Mouse (Mus musculus): ENCODE results near the gene Vps50.

DNA sequence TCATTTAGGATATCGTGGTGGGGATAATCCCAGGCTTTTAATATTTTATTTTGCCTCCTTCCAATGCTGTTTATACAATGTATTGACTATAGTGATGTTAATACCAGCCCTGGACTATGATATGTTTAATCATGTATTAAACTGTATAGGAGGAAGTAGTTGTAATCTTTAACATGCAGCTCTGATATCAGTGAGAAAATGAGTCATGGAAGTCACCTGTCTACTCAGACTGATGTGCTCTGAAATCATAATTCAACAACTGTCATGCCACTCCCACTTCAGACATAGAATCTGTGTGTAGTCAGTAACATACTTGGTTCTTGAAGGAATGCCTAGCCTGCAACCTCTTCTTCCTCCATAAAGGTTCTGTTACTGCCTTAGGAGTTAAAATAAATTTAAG, 29.6 kb upstream of the Vps50 start:
- no peak for TF ChIP-seq CTCF (conservative IDR thresholded peaks at IDR 0.05; ENCODE audit: low read length)
- TF ChIP-seq NANOG (IDR thresholded peaks at IDR 0.05; ENCODE audit: borderline replicate concordance, low read length) = no peak
- TF ChIP-seq POU5F1 (IDR thresholded peaks at IDR 0.05; ENCODE audit: borderline replicate concordance, low read length) = no peak
